Mouse (Mus musculus) olfactory bulb, adult 2 months (tissue): ENCODE data around the gene Lonp1. TPM values are rescaled to one million over a fixed set of nuclear protein-coding genes. Genes with fewer than 3 reads are reported as not detected.

ENCODE experiments used
- H3K27ac ChIP-seq: fragments of 200-500 bp; 2 replicates; pipeline ENCODE4 v1.5.1; 2012; ENCODE audit warnings: low read depth, low read length; ENCODE audit not compliant: insufficient read depth
- H3K4me1 ChIP-seq: fragments of 200-500 bp; 2 replicates; pipeline ENCODE4 v1.6.1; 2012; ENCODE audit warnings: low read length; ENCODE audit not compliant: control insufficient read depth, insufficient read depth
- H3K4me3 ChIP-seq: fragments of 200-500 bp; 2 replicates; pipeline ENCODE4 v1.5.1; 2012; ENCODE audit warnings: mild to moderate bottlenecking, low read depth, low read length, moderate library complexity; ENCODE audit not compliant: insufficient read depth
- CTCF ChIP-seq: fragments of 200-500 bp; IDR thresholded peaks from 2 replicates; pipeline ENCODE4 v1.5.1; 2012; ENCODE audit warnings: low read depth, mild to moderate bottlenecking, low read length, moderate library complexity; ENCODE audit not compliant: insufficient read depth
- POLR2A ChIP-seq: fragments of 200-500 bp; IDR thresholded peaks from 2 replicates; pipeline ENCODE4 v1.6.1; 2012; ENCODE audit warnings: mild to moderate bottlenecking, low read depth, low read length, moderate library complexity; ENCODE audit not compliant: insufficient read depth
- WGBS: fragments of 180-500 bp; shearing (Covaris S2); methylation state at CpG from one replicate; pipeline ENCODE4 v1.1.7; 2018; 5-methylcytosine and 5-hydroxymethylcytosine counted together
- polyA plus RNA-seq: library from polyadenylated mRNA; stranded (reverse); fragments of >200 nt; gene quantifications from 2 replicates; pipeline ENCODE4 v1.2.4, GENCODE M21; 2012; ENCODE audit warnings: low replicate concordance; ENCODE audit not compliant: missing spikeins, insufficient read depth, insufficient read length

Lonp1 gene
- not detected in 2 replicates for polyA plus RNA-seq

GRCm38 (mm10) chr17:56626754-56627470, at the start of gene Lonp1:
Gene Lonp1, minus strand, starts transcription at chr17:56626887.
- Histone ChIP-seq H3K27ac (no peak within 1 kb of the TSS), H3K4me3 (peak within 1 kb of the TSS; percentile 77), H3K4me1 (peaks cover 12% of the 10 kb centered on the region)
- WGBS: under 1% methylated on average over 51 of the region's 51 CpGs
- TF ChIP-seq CTCF (no peak), POLR2A (peak; percentile 77)

GRCm38 (mm10) chr17:56673647-56674416, 47.1 kb upstream of the Lonp1 start:
- Histone ChIP-seq H3K27ac (peak overlapping the region; percentile 17; the same call in 1 of the 2 replicates), H3K4me3 (peak overlapping the region; percentile 97), H3K4me1 (peaks cover 13% of the 10 kb centered on the region)
- WGBS: 1% methylated on average over 18 of the region's 37 CpGs
- no peak for TF ChIP-seq POLR2A
- TF ChIP-seq CTCF: no peak

- H3K4me1 ChIP-seq: peaks cover 18% of the 10 kb centered on the region
- whole genome bisulfite sequencing: 1% methylated on average over 66 of the region's 66 CpGs
- peak within 1 kb of the TSS; percentile 93 for H3K27ac ChIP-seq
- TF ChIP-seq POLR2A (peak; percentile 79), CTCF (no peak)
- H3K4me3 ChIP-seq: peak within 1 kb of the TSS; percentile 97
These were observed 46.4 kb upstream of the Lonp1 start, which contains the start of gene Ranbp3 for GRCm38 (mm10) chr17:56672941-56673646. Gene Ranbp3, plus strand, starts transcription at chr17:56673294.

GRCm38 (mm10) chr17:56669766-56670165, 43.1 kb upstream of the Lonp1 start:
- WGBS: 88% methylated on average over 8 of the region's 8 CpGs
- TF ChIP-seq CTCF: no peak
- TF ChIP-seq POLR2A: no peak
- Histone ChIP-seq H3K4me3 (no peak overlapping the region), H3K27ac (no peak overlapping the region), H3K4me1 (peaks cover 8% of the 10 kb centered on the region)

- no peak overlapping the region for H3K27ac ChIP-seq
- WGBS: 2% methylated on average over 31 of the region's 31 CpGs
- H3K4me1 ChIP-seq: peaks cover 5% of the 10 kb centered on the region
- peak overlapping the region; percentile 70 for H3K4me3 ChIP-seq
- peak; percentile 92 for TF ChIP-seq CTCF
- TF ChIP-seq POLR2A: no peak
These were observed 41.9 kb upstream of the Lonp1 start for GRCm38 (mm10) chr17:56668384-56669144.

- TF ChIP-seq CTCF (no peak), POLR2A (no peak)
- Histone ChIP-seq H3K4me3 (no peak overlapping the region), H3K27ac (no peak overlapping the region), H3K4me1 (peaks cover 5% of the 10 kb centered on the region)
- WGBS: 59% methylated on average over 3 of the region's 3 CpGs
These were observed 40.9 kb upstream of the Lonp1 start for GRCm38 (mm10) chr17:56667591-56667990.

GRCm38 (mm10) chr17:56666384-56666783, 39.7 kb upstream of the Lonp1 start:
- H3K4me3 ChIP-seq: no peak overlapping the region
- 85% methylated on average over 4 of the region's 4 CpGs for WGBS
- peaks cover 5% of the 10 kb centered on the region for H3K4me1 ChIP-seq
- TF ChIP-seq POLR2A (no peak), CTCF (no peak)
- H3K27ac ChIP-seq: no peak overlapping the region

- H3K4me1 ChIP-seq: peaks cover 12% of the 10 kb centered on the region
- 15% methylated on average over 10 of the region's 10 CpGs for WGBS
- no peak overlapping the region for H3K27ac ChIP-seq
- no peak overlapping the region for H3K4me3 ChIP-seq
- no peak for TF ChIP-seq CTCF
- TF ChIP-seq POLR2A: no peak
These were observed 37.6 kb upstream of the Lonp1 start for GRCm38 (mm10) chr17:56664333-56664732.
